Mouse (Mus musculus): ENCODE measurements around the gene Foxf1.

GRCm38 (mm10) chr8:121086004-121086900, 2.1 kb downstream of the Foxf1 start:
- TF ChIP-seq CTCF (IDR thresholded peaks at IDR 0.05; ENCODE audit: insufficient read depth, low read length) (no peak), POLR2A (IDR thresholded peaks at IDR 0.05; ENCODE audit: borderline replicate concordance, extremely low read depth, low read depth, low read length) (peak; percentile 4; the same call in 1 of the 2 replicates)

Data from lung, adult 2 months (tissue).